Mouse (Mus musculus) kidney, adult 2 months (tissue): ENCODE data around the gene Trmt1l.

ENCODE experiments used
- CTCF ChIP-seq: fragments of 200-500 bp; conservative IDR thresholded peaks from 2 replicates; pipeline ENCODE4 v1.5.1; 2011; ENCODE audit warnings: low read depth, mild to moderate bottlenecking, control low read depth, low read length, moderate library complexity, mixed read lengths; ENCODE audit not compliant: insufficient read depth, insufficient read length
- POLR2A ChIP-seq: fragments of 200-500 bp; IDR thresholded peaks from one replicate; pipeline ENCODE4 v1.6.1; 2011; ENCODE audit warnings: low read depth, low read length, control low read depth

- TF ChIP-seq CTCF (no peak), POLR2A (no peak)
Observed at GRCm38 (mm10) chr1:151482497-151482896, 54.2 kb downstream of the Trmt1l start.
